Mouse (Mus musculus) left cerebral cortex, adult 9 months (tissue): ENCODE measurements around the gene D3Ertd254e.

ENCODE experiments used
- DNase-seq, 2 experiments: peaks; one replicate each; pipeline ENCODE4 v3.0.0; 2022; ENCODE audit warnings: low spot score in 2 of 2

The D3Ertd254e gene

DNA sequence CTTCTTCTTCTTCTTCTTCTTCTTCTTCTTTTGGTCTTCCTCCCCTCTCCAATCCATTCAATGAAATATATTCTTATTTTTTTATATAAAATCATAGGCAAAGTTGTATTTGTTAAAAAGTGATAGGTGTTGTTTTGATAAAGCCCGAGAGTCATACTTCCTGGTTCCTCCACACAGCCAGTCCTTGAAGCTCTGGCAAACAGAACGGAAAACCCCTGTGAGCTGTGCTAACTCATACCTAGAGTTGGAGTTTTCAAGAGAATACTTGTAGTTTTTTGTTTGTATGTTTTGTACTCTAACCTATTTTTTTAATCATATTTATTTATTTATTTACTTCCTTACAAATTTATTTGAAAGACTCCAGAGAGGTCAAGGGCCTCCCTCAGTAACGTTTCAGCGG is 61.9 kb downstream of the D3Ertd254e start:
- DNase-seq, result no peak
